Mouse (Mus musculus) brain, embryonic 14.5 days (tissue): Measurements from ENCODE around the gene Myo19. TPM values are rescaled to one million over a fixed set of nuclear protein-coding genes. Genes with fewer than 3 reads are reported as not detected.

Experiments used
- DNase-seq: peaks from one replicate; pipeline ENCODE4 v3.0.0-alpha.2; 2011; ENCODE audit warnings: low read depth
- CTCF ChIP-seq: fragments of 200-500 bp; IDR thresholded peaks from 2 replicates; pipeline ENCODE4 v1.5.1; 2012; ENCODE audit warnings: inconsistent platforms, mild to moderate bottlenecking, moderate library complexity, borderline replicate concordance; ENCODE audit not compliant: insufficient read depth, insufficient read length; ENCODE audit errors: extremely low read depth
- POLR2A ChIP-seq: fragments of 200-500 bp; IDR thresholded peaks from 2 replicates; pipeline ENCODE4 v1.6.1; 2012; ENCODE audit warnings: mild to moderate bottlenecking, inconsistent platforms, borderline replicate concordance; ENCODE audit not compliant: poor library complexity, insufficient read depth, insufficient read length, severe bottlenecking; ENCODE audit errors: extremely low read depth
- polyA plus RNA-seq: library from polyadenylated mRNA; depleted of rRNA; stranded (reverse); fragments of >200 nt; gene quantifications from 2 replicates; pipeline ENCODE4 v1.2.3, GENCODE M21; 2012; rRNA removed

The Myo19 gene
- polyA plus RNA-seq, 1 experiment, result 20.8 TPM

DNA sequence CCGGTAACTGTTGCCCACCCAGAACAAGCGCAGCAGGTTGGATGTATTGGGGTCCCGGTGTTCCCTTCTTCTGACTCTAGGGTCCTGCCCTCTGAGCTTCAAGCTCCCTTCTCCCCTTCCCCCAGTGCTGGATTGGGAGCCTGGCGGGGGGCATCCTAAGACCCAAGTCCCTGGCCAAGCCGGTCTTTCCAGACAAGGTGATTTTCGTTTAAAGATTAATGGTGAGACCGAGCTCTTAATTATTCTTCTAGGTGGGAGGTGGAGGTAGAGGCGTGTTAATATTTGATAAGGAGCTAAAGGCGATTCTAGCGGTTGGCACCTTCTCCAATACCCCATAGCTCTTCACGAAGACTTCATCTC, 78.3 kb downstream of the Myo19 start:
- DNase-seq, result no peak
- TF ChIP-seq POLR2A, result no peak
- no peak for TF ChIP-seq CTCF

DNA sequence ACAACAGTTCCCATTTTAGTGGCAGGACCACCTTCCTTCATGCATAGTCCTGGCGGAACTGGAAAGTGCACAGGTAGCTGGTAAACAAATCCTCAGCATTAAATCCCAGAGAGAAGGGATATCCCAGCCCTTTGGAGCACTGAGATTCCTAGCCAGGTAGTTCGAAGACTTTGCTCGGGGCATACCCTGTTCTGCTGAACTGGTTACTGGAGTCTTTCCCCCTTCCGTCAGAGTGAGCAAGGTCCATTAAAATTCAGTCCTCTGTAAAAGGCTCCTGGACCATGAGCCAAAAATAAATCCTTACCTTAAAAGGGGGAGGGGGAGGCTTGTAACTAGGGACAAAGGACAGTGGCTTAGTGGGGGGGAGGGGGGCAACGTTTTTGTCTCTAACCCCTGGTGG, 79.2 kb downstream of the Myo19 start:
- DNase-seq, result no peak
- TF ChIP-seq POLR2A (no peak), CTCF (no peak)

DNA sequence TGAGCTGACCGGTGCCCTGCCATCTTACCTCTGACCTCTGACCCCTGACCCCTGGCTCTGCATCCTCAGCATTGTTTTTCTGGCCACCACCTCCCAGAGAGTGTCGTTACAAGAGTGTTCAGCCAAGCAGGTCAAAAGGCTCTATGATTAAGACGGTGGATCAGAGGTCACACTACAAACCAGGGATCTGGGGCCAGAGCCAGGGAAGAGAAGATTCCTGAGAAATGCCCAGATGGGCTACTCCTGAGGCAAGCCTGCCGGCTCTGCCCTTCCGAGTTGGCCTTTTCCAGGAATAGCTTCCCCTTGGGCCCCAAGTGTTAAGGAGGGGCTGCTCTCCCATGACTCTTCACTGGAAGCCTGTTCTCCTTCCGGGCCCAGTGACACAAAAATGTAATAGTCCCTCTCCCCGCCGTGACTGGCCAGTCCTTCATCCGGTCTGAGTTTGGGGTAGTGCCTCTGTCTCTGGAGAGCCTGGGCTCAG, 79.8 kb downstream of the Myo19 start:
- no peak for DNase-seq

DNA sequence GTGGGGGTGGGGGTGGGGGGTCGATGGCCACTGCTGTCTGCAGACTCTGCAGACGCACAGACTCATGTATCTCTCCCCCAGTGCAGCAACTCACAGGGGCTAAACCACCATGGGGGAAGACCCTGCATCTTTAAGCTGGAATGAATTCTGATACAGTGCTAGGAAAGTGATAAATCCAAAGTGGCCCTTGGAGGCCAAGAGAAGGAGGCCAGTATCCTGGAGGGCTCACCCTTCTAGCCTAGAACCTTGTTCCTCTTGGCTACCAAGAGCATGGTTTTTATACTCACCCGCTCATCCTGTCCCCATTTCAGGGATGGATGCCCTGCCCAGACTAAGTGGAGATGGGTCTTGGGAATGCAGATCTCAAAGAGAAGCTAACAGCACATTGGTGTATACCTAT, 80.3 kb downstream of the Myo19 start:
- no peak for TF ChIP-seq POLR2A
- no peak for TF ChIP-seq CTCF
- DNase-seq, result no peak

More for the DNA sequence above, 79.8 kb downstream of the Myo19 start:
- TF ChIP-seq CTCF (no peak), POLR2A (no peak)

DNA sequence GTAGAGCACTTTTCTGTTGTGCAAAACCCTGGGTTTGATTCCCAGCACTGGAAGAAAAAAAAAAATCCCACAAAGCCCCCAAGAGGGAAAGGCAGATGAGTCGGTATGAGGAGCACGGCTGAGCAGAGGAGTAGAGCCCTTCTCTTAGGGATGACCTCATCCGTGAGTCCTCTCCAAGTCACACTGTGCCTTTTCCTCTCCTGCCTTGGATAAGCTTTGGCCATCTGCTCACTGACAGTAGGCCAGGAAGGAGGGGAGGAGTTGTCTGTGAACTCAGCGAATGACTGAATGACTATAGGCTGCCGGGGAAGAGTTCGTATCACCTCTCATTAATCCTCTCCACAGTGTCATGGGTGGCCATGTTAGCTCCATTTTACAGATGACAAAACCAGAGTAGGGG, 80.8 kb downstream of the Myo19 start:
- TF ChIP-seq POLR2A (no peak), CTCF (no peak)
- no peak for DNase-seq

Other genes starting within 250 kb of the Myo19 start
- 8.4 and 8.7 TPM in 2 replicates for gene Mrm1, start 60.6 kb upstream of the Myo19 start, polyA plus RNA-seq
- gene Dhrs11, start 51.2 kb upstream of the Myo19 start, polyA plus RNA-seq, result 8.8 and 9.5 TPM in 2 replicates
- 93.4 and 93.8 TPM in 2 replicates for gene Ggnbp2, start 9.3 kb upstream of the Myo19 start, polyA plus RNA-seq
- gene Pigw, start 137 bp downstream of the Myo19 start, polyA plus RNA-seq, result 5.3 and 6.2 TPM in 2 replicates
- gene Znhit3, start 36.2 kb downstream of the Myo19 start, polyA plus RNA-seq, result 34.9 and 44.9 TPM in 2 replicates
- gene Car4, start 77.6 kb downstream of the Myo19 start, polyA plus RNA-seq, result 1.9 and 2.0 TPM in 2 replicates